Mouse (Mus musculus) cerebellum, adult 11-12 months (tissue): Measurements from ENCODE around the gene Tial1.

Source experiments
- DNase-seq: peaks from one replicate; pipeline ENCODE4 v3.0.0; 2022

Tial1 gene

DNA sequence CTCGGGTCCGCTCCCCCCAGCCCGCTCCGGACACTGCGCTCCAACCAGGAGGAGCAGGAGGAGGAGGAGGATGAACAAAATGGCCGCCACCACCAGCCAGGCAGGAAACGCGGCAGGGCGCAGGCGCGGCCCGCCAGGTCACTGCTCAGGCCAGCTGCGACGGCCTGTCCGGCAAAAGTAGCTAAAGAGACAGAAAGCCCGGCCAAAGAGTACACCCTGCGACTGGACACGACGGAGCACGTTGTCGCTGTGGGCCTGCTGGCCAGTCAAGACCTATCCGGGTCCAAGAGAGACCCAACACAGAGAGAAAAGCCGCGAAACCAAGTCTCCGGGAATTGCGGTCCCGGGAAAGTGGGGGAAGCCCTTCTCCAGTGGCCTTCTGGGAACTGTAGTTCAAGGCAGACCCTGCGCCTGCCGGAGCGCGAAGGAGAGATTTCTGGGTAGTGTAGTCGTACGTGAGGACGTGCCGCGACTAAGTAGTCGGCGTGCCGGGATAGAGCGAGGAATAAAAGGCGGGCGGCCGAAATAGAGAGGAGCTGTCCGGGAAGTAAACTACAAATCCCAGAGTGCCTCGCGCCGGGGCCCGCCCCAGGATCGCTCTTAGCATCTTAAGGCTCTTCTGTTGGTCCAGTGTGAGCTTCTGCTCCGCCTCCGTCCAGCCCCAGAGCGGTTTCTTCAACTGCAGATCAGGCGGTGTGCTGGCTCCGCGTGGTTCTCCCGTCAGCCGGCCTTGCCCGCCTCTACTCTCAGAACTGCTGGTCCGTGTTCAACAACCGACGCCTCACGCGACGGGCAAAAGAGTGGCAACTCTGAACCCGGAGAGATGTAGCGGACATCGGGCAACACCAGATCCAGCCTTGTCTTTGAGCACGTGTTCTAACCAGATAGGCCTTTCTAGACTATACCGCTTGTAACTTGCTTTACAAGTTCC is at the start of gene Tial1:
TSS of gene Tial1 (minus strand) at position 433 of the 931 bp plus-strand sequence.
- DNase-seq = peak; percentile 99

DNA sequence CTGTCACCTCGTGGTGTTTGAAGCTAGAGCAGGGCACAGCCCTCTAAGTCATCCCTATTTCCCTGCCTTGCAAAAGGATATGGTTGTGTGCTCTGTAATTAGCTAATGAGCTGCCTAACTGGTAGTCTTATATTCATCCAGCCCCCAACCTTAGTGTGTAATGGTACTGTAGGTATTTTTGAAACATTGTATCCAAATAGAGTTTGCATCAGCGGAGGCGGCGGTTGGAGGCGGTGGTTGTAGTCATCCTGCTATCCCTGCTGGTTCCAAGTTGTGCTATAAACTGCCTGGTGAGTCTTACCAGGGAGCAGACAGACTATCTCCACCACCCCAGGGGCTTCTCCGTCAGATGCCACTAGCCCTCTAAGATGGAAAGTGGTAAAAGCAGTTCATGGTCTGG is 42.6 kb upstream of the Tial1 start:
- no peak for DNase-seq

DNA sequence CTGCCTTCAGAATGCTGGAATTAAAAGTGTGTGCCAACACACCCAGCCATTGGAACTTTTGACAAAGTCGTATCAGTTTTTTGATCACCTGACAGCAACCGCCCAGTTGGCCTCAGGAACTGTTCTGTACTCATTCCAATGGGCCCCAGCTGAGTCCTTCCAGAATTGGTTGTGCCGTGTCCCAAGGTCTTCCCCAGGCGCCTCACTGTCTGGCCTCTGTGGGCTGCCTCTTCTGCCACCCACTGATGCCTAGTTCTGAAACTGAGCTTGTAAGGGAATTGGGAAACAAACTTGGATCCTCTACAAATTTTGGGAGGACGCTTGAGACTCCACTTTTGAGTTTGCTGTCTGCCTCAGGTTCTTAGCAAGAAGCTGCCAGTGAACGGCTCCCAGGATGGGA is 38.3 kb upstream of the Tial1 start:
- DNase-seq = no peak

DNA sequence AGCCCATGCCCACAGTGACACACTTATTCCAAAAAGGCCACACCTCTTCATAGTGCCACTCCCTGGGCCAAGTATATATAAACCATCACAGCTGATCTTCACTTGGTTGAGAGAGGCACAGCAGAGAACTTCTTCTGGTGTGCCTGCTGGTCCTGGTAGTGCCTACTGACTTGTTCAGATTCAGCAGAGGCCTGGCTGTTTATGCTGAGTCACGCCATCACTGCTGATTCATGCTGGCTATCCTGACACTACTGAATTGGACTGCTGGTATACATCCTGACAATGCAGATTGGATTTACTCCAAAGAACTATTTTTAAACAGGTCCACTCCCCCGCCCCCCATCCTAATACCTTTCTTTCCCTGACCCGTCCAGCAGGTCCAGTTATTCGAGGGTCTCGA is 33.0 kb upstream of the Tial1 start:
- no peak for DNase-seq

DNA sequence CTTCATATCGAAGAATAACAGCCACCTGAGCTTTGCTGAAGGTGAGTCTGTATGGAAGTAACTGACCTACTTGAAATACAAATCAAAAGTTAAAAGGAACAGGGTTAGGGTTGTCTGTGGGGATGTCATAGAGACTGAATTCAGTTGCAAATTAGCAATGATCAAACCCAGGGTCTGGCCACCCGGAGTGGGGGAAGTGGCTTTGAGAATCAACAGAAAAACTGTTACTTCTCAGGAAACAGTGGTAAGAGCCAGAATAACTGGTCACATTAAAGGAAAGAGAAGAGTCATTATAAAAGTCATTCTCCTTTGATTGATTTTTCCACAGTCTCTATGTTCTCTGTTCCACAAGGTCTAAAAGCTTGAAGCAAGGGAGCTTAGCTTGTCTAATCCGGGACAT is 27.5 kb upstream of the Tial1 start:
- DNase-seq = no peak

DNA sequence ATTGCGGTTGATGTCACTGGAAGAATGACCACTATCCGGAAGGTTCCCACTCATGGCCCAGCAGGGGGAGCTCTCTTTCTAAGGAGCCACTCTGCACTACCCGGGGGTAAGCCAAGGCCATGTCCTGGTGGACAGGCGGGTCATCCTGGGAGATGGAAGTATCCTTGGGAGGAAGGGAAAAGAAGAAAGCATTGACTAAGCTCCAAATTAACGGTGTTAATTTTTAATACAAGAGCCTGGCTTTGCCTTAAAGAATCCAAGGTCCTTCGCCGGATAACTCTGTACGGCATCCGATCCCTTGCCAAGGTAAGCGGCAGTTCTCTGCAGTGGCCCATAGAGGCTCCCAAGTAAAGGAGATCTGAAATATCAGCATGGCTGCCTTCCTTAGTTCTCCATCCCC is 12.8 kb upstream of the Tial1 start:
- DNase-seq = peak; percentile 84

DNA sequence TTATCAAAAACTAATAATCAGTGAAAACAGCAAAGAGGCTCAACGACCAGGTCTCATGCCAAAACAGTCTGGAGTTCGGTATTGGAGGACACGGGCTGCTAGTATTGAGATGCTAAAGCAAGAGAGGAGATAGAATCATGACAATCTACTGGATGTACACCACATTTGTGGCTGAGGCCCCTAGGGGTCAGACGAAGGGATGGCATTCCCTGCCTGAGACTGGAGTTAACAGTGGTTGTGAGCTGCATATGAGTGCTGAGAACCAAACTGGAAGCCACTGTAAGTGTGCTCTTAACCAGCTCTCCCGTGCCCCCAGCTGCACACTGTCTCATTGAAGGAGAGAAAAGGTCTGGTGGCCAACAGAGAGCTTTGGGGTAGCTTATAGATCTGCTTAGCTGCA is 889 bp upstream of the Tial1 start:
- DNase-seq = peak; percentile 47

DNA sequence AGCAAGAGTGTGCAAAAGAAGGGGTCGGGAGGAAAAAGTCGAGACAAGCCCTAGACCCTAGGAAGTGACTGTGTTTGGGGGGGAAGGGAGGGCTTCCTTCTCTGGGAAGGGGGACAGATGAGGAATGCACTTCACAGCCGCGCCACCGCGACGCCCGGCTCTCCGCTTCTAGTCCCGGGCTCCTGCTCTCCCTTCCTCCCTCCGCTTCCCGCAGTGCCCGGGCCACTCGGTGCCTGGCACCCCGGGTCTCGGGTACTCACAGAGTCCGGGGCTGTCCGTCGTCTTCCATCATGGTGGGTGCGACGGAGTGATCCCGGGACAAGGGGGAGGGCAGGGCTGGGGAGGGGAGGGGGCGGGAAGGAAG is 670 bp downstream of the Tial1 start:
- DNase-seq = no peak

DNA sequence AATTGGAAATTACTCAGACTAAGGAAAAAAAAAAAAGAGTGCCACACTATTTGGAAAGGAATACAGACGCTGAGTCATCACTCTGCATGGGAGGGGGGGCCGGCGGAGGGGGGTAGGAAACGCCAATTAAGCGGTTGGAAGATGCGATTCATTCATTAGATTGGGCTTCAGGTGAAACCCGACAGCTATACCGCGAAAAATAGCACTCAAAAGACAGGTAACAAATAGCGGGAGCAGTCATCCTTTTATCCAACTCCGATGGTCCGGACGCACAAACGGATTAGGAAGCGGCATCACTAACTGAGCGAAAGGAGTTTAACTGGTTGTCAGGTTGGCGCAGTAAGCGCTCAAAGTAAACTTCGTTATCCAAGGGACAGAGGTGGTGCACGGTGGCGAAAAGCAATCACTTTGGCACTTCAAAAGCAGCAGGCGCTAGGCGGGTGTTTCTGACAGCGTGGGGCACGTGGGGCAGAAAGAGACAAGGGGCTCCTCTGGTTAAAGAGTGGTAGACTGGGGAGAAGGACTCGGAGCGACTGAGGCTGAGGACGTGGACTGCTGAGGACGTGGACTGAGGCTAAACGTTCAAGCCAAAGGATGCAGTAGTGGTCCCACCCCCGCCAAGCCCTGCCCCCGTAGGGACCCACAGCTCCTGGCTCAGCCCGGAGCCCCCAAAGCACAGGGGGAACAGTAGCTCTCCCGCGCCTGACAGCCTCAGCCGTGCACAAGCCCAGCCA is 1.2 kb downstream of the Tial1 start:
- DNase-seq = peak; percentile 61

DNA sequence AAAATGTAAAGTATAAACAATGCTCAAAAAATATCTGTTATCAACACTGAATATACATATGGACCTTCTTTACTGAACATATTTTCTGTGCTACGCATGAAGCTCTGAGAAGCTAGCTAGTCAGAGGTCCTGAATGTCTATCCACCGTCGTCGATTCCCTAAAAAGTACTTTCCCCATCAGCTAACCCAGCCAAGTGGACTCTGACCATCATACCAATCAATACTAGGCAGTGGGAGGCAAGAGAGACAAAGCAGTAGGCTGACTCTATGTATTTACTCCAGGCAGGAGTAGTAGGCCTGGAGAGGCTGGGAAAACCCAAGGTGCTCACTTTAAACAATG is 1.8 kb downstream of the Tial1 start:
- DNase-seq = no peak

DNA sequence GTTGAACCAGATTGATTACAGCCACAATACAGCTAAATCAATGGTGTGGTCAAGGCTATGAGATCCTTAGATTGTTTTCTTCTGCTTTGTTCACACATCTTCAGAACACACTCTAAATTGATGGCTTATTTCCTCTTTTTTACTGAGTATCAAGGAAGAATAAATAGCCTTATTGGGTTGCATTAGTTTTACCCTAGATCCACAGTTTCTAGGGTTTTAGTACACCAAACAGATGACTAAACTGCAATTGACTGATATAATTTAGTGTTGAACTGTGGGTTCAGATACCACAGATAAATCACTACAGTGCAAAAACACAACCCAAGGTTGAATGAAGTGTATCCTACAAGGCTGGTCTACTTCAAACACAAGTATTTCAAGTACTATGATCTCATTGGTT is 3.5 kb downstream of the Tial1 start:
- DNase-seq = no peak

DNA sequence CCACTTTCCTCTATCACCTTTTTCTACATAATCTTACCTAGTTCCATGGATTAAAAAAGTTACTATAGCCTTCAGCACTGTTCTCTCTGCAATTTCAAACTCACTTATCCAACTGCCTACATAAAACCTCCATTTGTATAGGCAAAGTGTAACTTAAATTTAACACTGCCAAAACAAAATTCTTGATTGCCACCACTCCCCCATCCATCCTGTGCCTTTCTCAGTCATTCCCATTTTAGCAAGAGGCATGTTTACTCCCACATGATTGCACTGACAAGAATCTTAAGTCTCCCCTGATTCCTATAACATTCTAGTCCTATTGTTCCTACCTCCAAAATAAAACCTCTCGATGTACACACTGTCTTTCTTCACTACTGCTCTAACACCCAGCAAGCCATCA is 8.8 kb downstream of the Tial1 start:
- DNase-seq = no peak

DNA sequence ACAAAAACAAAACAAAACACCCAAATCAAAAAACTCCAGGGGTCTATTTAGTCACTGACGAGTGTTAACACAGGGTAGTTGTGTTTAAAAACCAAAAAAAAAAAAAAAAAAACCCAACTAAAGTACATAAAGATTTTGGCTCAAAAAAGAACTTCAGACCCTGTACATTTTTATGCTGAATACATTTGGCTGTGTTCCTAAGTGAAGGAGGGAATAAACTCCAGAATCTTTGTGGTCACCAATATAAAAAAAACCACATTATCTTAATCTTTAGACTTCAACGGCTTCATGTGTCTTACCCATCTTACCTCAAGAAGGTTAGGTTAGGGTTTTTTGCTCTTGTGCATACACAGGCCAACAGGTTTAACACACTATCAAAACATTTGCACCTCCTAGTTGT is 20.9 kb downstream of the Tial1 start:
- DNase-seq = no peak

DNA sequence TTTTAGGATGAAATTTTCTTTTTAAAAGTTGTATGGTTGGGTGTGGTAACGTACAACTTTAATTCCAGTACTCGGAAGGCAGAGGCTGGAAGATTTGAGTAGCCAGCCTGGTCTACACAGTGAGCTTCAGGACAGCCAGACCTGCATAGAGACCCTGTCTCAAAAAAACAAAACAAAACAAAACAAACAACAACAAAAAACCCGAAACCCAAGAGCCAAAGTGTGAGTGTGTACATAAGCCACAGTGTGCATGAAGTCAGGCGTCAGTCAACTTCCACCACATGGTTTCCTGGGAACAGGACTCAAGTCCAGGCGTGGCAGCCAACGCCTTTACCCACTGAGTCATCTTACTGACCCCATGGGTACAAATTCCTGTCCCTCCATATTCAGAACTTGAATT is 22.3 kb downstream of the Tial1 start:
- DNase-seq = no peak

DNA sequence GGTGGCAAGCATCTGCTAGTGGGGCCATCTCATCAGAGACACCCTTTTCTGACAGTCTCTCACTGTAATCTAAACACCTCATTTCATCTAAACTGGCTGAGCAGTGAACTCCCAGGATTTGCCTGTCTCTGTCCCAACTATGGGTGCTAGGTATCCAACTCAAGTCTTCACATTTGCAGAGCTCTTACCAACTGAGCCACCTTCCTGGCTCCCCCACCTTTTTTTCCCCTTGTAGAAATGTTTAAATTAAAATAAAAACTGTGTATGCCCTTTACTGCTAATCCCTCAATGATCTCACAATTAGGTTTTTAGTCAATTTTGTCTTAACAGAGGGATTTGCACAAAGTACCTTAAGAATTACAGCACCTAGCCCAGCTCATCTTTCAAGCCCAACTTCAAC is 23.4 kb downstream of the Tial1 start:
- DNase-seq = no peak

DNA sequence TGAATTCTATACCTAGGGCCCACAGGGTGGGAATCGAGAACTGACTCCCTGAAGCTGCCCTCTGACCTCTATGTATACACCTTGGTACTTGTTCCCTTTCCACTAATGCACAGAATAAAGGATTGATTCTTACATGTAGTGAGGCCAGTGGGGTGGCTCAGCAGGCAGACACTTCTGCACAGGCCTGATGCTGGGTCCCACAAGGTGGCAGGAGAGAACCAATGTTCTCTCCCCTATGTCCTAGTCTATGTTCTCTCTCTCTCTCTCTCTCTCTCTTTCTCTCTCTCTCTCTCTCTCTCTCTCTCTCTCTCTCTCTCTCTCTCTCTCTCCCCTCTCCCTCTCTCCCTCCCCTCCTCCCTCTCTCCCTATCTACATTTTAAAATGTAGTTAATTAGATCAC is 28.3 kb downstream of the Tial1 start:
- no peak for DNase-seq

DNA sequence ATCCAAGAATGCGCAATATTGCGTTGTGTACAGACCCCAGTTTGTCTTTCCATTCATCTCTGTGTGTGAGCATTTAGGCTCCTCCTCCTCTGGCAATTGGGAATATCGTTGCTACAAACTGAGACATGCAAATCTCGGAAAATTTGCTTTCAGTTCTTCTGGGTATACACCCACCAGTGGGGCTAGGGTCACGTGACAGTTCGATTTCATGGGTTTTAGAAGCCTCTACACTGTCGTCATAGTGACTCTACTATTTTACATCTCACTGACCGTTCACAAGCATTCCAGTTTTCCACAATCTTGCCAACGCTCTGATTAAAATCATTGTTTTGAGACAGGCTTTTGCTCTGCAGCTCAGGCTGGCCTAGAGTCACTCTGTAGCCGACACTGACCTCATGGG is 28.9 kb downstream of the Tial1 start:
- DNase-seq = no peak

DNA sequence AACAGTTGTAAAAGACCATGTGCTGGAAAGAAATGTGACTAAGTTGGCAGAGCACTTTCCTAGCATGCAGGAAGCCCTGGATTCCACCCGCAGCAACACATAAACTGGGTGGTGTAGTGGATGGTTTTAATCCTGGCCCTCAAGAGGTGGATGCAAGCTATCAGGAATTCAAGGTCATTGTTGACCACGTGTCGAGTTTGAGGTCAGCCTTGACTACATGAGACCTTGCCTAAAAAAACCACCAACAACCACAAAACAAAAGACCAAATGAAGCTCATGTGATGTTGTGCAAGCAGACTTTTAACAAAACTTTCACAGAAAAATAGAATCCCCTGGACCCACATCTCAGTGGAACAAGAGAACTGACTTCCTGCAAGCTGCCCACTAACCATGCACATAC is 39.0 kb downstream of the Tial1 start:
- DNase-seq = no peak

DNA sequence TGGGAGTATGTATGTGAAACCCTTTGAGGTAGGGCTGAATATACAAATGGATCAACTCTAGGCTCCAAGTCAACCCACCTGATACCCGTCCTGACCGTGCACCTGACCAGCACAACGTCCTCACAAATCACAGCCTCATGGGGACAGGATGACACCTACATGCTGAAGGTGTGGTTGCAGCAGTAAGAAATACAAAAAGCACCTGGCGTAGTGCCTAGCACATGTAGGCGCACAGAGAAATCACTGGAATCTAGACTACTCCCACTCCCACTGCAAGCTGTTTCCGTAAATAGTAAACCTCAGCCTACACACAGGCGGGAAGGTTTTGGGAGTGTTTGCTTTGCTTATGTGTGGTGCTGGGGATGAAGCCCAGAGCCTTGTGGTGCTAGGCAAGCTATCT is 39.8 kb downstream of the Tial1 start:
- no peak for DNase-seq

DNA sequence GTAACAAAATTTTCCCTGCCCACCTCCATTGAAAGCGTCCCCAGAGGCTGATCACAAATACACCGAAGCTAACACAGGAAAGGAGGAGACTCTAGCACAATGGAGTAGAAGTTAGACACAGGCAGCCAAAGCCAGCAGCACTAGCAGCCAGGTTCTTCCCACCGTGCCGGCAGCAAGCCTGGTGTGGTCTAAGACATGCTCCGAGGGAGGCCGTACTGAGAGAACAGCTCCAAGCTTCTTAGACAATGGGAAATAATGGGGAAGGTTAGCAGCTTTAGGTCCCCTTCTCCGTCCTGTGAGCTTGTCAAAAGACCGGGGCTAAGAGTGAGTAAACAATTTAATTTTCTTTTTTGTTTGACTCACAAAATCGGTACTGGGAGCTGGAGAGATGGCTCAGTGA is 41.8 kb downstream of the Tial1 start:
- DNase-seq = no peak

DNA sequence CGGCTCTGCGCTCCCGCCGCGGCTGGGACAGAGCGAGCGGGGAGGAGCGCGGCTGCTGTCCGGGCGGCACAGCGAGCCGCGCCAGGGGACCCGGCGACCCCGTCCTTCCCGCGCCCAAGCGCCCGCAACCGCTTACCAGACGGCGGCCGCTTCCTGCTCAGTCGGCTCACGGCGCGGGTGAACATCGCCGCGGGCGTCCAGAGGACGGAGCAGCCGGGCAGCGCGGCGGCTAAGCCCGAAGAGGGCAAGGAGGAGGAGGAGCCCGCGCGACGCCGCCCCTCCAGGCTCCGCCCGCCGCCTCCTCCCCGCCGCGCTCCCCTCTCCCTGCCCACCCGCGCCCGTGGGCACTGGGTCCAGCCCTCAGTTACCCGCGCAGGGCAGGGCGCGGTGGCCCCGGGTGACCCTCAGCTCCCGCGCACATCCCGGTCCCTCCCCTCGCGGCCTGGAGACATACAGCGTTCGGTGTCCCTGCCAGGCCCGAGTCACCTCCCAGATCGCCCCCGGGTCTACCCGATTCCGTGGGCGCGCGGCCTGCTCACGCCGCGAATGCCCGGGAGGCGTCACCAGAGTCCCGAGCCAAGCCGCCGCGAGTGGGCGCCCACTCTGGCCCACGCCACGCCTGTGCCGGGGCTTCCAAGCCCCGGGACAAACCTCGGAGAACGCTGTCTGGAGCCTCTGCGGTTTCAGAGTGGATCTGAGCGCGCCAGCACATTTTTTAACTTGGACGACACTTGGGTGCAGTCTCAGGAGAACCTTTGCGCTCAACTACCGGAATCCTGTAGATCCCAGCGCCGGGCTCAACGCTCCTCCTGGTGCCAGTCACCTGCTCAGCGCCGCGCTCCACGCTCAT is 43.4 kb downstream of the Tial1 start, which contains the start of gene Rgs10:
TSS of gene Rgs10 (minus strand) at position 829 of the 850 bp plus-strand sequence.
- DNase-seq = peak; percentile 13

DNA sequence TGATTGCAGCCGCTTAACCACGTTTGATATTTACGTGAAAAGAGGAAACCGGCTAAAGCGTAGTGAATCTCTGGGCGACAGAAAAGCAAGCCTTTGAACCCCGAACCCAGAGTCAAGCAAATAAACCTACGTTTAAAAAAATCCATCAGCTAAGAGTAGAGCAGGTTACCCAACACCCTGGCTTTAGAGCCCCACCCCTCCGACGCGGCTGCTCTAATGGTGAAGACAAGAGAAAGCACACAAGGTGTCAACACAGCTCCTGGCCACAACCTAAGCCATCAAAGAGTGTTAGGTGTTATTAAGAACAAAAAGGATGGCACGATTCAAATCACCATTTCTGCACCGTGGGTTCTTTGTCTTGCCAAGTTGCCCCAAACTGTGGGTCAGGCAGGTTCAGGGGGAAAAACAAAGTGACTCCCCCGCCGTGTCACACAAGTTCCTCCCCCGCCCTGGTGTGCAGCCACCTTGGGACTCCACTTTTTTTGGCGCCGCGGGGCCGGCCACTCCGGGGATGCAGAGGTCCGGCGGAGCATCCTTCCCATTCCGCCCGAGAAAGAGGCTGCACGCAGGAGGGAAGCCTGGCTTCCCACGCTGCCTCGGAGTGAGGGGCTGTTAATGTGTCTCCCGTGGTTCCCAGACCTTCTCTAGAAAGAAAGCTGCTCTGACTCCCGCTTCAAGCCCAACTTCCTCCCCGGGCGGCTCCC is 44.1 kb downstream of the Tial1 start:
- no peak for DNase-seq

DNA sequence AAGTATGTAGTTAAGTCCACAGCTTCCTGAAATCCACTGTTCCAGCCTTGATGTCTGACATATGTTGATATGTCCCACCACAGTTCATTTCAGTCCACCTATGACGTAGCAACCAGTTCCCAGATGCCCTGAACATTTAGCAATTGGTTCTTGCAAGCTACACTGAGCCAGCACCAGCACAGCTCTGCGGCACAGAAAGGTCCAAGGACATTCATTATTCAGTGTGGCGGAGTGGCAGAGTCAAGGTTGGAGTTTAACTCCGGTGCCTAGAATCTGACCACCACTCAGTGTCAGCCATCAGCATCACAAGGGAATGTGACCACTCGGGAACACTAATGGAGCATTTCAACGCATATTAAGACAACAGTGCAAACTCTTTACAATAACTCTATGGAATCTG is 44.9 kb downstream of the Tial1 start:
- DNase-seq = no peak
